Mouse (Mus musculus): ENCODE measurements around the gene Tsks. TPM values are rescaled to one million over a fixed set of nuclear protein-coding genes. Genes with fewer than 3 reads are reported as not detected.

Tsks gene
- polyA plus RNA-seq, 1 experiment: 0.62 TPM

- Histone ChIP-seq H3K4me1 (peaks cover 30% of the 10 kb centered on the region), H3K9me3 (no peaks in the 10 kb centered on the region), H3K36me3 (replicated peaks; ENCODE audit: low read length) (peaks cover 100% of the 10 kb centered on the region), H3K27me3 (replicated peaks) (no peaks in the 10 kb centered on the region), H3K4me3 (replicated peaks) (no peak overlapping the region)
- no peak for TF ChIP-seq FLI1 (IDR thresholded peaks at IDR 0.05; ENCODE audit: low read length)
- TF ChIP-seq GATA1 (IDR thresholded peaks at IDR 0.05; ENCODE audit: borderline replicate concordance, low read length): no peak
These were observed 34.1 kb upstream of the Tsks start for GRCm38 (mm10) chr7:44908706-44909476.

DNA sequence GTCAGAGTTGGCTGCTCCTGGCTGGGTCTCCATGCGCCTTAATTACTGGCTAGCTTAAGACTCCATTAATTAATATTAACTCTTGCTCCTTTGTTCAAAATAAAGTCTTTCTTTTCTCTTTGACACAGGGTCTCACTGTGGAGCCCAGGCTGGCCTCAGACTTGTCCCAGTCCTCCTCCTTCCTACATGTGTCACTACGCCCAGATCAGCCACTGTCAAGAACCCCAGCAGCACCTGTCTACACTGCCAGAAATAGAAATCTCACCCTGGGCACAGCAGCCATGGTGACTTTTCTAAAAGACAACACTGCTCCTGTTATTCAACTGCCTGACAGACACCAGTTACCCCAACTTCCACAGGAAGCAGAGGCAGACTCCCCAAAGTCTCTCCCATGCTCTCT lies 28.6 kb upstream of the Tsks start:
- Histone ChIP-seq H3K36me3 (replicated peaks; ENCODE audit: low read length) (peaks cover 98% of the 10 kb centered on the region), H3K27me3 (replicated peaks) (no peaks in the 10 kb centered on the region), H3K9me3 (no peaks in the 10 kb centered on the region), H3K4me3 (replicated peaks) (no peak overlapping the region), H3K4me1 (peaks cover 46% of the 10 kb centered on the region)
- TF ChIP-seq GATA1 (IDR thresholded peaks at IDR 0.05; ENCODE audit: borderline replicate concordance, low read length): no peak
- no peak for TF ChIP-seq FLI1 (IDR thresholded peaks at IDR 0.05; ENCODE audit: low read length)

DNA sequence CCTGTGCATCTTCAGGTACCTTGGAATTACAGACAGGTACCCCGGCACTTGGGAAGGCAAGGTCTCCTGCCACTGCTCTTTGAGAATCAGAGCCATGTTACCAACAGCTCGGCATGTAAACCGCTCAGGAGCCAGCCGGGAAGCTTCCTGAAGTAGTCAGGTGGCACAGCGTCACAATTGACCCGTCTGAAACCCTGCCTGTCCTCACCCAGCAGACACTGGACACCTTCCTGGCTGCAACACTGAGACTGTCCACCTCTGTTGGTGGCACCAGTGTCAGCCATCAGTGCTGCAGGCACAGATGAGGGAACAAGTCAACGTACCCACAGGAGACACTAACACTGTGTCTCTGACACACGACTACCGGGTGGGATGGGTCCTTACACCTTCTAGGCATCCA lies 27.7 kb upstream of the Tsks start:
- TF ChIP-seq FLI1 (IDR thresholded peaks at IDR 0.05; ENCODE audit: low read length): no peak
- no peak for TF ChIP-seq GATA1 (IDR thresholded peaks at IDR 0.05; ENCODE audit: borderline replicate concordance, low read length)
- peaks cover 96% of the 10 kb centered on the region for H3K36me3 ChIP-seq (replicated peaks; ENCODE audit: low read length)
- H3K4me3 ChIP-seq (replicated peaks): no peak overlapping the region
- no peaks in the 10 kb centered on the region for H3K9me3 ChIP-seq
- H3K4me1 ChIP-seq: peaks cover 41% of the 10 kb centered on the region
- H3K27me3 ChIP-seq (replicated peaks): no peaks in the 10 kb centered on the region

DNA sequence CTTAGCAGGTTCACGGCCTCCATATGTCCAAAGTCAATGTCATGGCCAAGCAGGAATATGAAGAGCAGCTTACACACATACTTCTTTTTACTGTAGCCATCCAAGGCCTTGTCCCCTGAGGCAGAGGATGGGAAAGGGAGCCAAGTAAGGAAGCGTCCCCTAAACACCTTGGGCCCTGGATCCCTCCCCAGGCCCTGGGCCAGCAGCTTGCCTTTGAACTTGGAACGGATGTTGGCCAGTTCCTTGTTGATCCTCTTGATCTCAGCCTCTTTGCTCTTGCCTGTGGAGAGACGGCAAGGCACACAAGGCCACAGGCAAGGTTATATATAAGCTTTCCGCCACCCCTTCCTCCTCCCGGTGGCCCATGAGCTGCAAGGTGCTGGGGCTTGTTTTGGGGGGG lies 26.8 kb upstream of the Tsks start:
- peaks cover 96% of the 10 kb centered on the region for H3K36me3 ChIP-seq (replicated peaks; ENCODE audit: low read length)
- no peak for TF ChIP-seq GATA1 (IDR thresholded peaks at IDR 0.05; ENCODE audit: borderline replicate concordance, low read length)
- no peak for TF ChIP-seq FLI1 (IDR thresholded peaks at IDR 0.05; ENCODE audit: low read length)
- H3K9me3 ChIP-seq: no peaks in the 10 kb centered on the region

GRCm38 (mm10) chr7:44916881-44917280 lies 26.1 kb upstream of the Tsks start:
- Histone ChIP-seq H3K4me3 (replicated peaks) (no peak overlapping the region), H3K36me3 (replicated peaks; ENCODE audit: low read length) (peaks cover 95% of the 10 kb centered on the region), H3K4me1 (peaks cover 41% of the 10 kb centered on the region), H3K9me3 (no peaks in the 10 kb centered on the region), H3K27me3 (replicated peaks) (no peaks in the 10 kb centered on the region)
- TF ChIP-seq GATA1 (IDR thresholded peaks at IDR 0.05; ENCODE audit: borderline replicate concordance, low read length) (no peak), FLI1 (IDR thresholded peaks at IDR 0.05; ENCODE audit: low read length) (no peak)

More for the DNA sequence above, 26.8 kb upstream of the Tsks start:
- Histone ChIP-seq H3K27me3 (replicated peaks) (no peaks in the 10 kb centered on the region), H3K4me1 (peaks cover 37% of the 10 kb centered on the region), H3K4me3 (replicated peaks) (no peak overlapping the region)

DNA sequence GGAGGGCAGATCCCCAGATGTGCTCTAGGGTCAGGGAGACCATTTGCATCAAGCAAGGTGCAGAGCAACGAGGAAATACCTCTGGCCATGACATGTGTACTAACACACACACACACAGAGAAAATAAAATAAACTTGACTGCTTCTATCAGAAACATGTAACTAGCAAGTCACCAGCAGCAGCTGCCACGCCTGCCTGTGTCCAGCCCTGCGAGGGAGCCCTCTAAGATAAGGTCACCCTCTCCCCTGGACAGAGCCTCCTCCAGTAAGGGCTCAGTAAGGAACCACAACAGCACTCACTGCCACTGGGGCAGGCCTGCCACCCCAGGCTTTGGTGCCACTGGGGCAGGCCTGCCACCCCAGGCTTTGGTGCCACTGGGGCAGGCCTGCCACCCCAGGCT lies 24.8 kb upstream of the Tsks start:
- peaks cover 94% of the 10 kb centered on the region for H3K36me3 ChIP-seq (replicated peaks; ENCODE audit: low read length)
- peaks cover 50% of the 10 kb centered on the region for H3K4me1 ChIP-seq
- TF ChIP-seq GATA1 (IDR thresholded peaks at IDR 0.05; ENCODE audit: borderline replicate concordance, low read length) (no peak), FLI1 (IDR thresholded peaks at IDR 0.05; ENCODE audit: low read length) (no peak)
- H3K4me3 ChIP-seq (replicated peaks): peak overlapping the region; percentile 82
- H3K9me3 ChIP-seq: no peaks in the 10 kb centered on the region
- no peaks in the 10 kb centered on the region for H3K27me3 ChIP-seq (replicated peaks)

GRCm38 (mm10) chr7:44919127-44919526 lies 23.9 kb upstream of the Tsks start:
- peaks cover 50% of the 10 kb centered on the region for H3K4me1 ChIP-seq
- no peak overlapping the region for H3K4me3 ChIP-seq (replicated peaks)
- no peak for TF ChIP-seq FLI1 (IDR thresholded peaks at IDR 0.05; ENCODE audit: low read length)
- TF ChIP-seq GATA1 (IDR thresholded peaks at IDR 0.05; ENCODE audit: borderline replicate concordance, low read length): no peak

GRCm38 (mm10) chr7:44922530-44922929 lies 20.5 kb upstream of the Tsks start:
- TF ChIP-seq FLI1 (IDR thresholded peaks at IDR 0.05; ENCODE audit: low read length) (no peak), GATA1 (IDR thresholded peaks at IDR 0.05; ENCODE audit: borderline replicate concordance, low read length) (no peak)

More at GRCm38 (mm10) chr7:44919127-44919526, 23.9 kb upstream of the Tsks start:
- peaks cover 92% of the 10 kb centered on the region for H3K36me3 ChIP-seq (replicated peaks; ENCODE audit: low read length)
- H3K9me3 ChIP-seq: no peaks in the 10 kb centered on the region
- no peaks in the 10 kb centered on the region for H3K27me3 ChIP-seq (replicated peaks)

GRCm38 (mm10) chr7:44925468-44925867 lies 17.5 kb upstream of the Tsks start:
- TF ChIP-seq FLI1 (IDR thresholded peaks at IDR 0.05; ENCODE audit: low read length) (no peak), GATA1 (IDR thresholded peaks at IDR 0.05; ENCODE audit: borderline replicate concordance, low read length) (no peak)
- H3K9me3 ChIP-seq: no peaks in the 10 kb centered on the region
- peaks cover 49% of the 10 kb centered on the region for H3K4me1 ChIP-seq
- H3K4me3 ChIP-seq (replicated peaks): no peak overlapping the region
- H3K27me3 ChIP-seq (replicated peaks): no peaks in the 10 kb centered on the region
- H3K36me3 ChIP-seq (replicated peaks; ENCODE audit: low read length): peaks cover 62% of the 10 kb centered on the region

More at GRCm38 (mm10) chr7:44922530-44922929, 20.5 kb upstream of the Tsks start:
- Histone ChIP-seq H3K4me1 (peaks cover 54% of the 10 kb centered on the region), H3K36me3 (replicated peaks; ENCODE audit: low read length) (peaks cover 88% of the 10 kb centered on the region), H3K4me3 (replicated peaks) (no peak overlapping the region), H3K27me3 (replicated peaks) (no peaks in the 10 kb centered on the region), H3K9me3 (no peaks in the 10 kb centered on the region)

GRCm38 (mm10) chr7:44928570-44928969 lies 14.4 kb upstream of the Tsks start:
- H3K4me3 ChIP-seq (replicated peaks): peak overlapping the region; percentile 99
- TF ChIP-seq GATA1 (IDR thresholded peaks at IDR 0.05; ENCODE audit: borderline replicate concordance, low read length) (no peak), FLI1 (IDR thresholded peaks at IDR 0.05; ENCODE audit: low read length) (no peak)
- H3K4me1 ChIP-seq: peaks cover 42% of the 10 kb centered on the region

More at GRCm38 (mm10) chr7:44928570-44928969, 14.4 kb upstream of the Tsks start:
- H3K36me3 ChIP-seq (replicated peaks; ENCODE audit: low read length): peaks cover 34% of the 10 kb centered on the region
- no peaks in the 10 kb centered on the region for H3K9me3 ChIP-seq
- H3K27me3 ChIP-seq (replicated peaks): no peaks in the 10 kb centered on the region
